Mouse (Mus musculus) kidney, adult 2 months (tissue): Measurements from ENCODE around the gene Ahcyl1.

Experiments
- CTCF ChIP-seq: fragments of 200-500 bp; conservative IDR thresholded peaks from 2 replicates; pipeline ENCODE4 v1.5.1; 2011; ENCODE audit warnings: low read depth, mild to moderate bottlenecking, control low read depth, low read length, moderate library complexity, mixed read lengths; ENCODE audit not compliant: insufficient read depth, insufficient read length
- POLR2A ChIP-seq: fragments of 200-500 bp; IDR thresholded peaks from one replicate; pipeline ENCODE4 v1.6.1; 2011; ENCODE audit warnings: low read depth, low read length, control low read depth

GRCm38 (mm10) chr3:107631523-107631958 lies 64.8 kb downstream of the Ahcyl1 start, which contains the start of gene Strip1:
- TF ChIP-seq CTCF, result no peak
- no peak for TF ChIP-seq POLR2A
